Mouse (Mus musculus) hindbrain, postnatal 0 days (tissue): ENCODE data around the gene Slc36a1. TPM values are rescaled to one million over a fixed set of nuclear protein-coding genes. Genes with fewer than 3 reads are reported as not detected.

Source experiments
- ATAC-seq: fragments of 200-750 bp; cut with Nextera tagmentation; 2 replicates; pipeline ENCODE4 v1.8.0; 2017; ENCODE audit warnings: mild to moderate bottlenecking, moderate TSS enrichment, moderate library complexity
- DNase-seq: peaks from one replicate; pipeline ENCODE4 v3.0.0-alpha.2; 2015; ENCODE audit warnings: low spot score
- H3K27ac ChIP-seq: fragments of 300-500 bp; sonication (generic); 2 replicates; pipeline ENCODE4 v1.5.1; 2014; ENCODE audit warnings: mild to moderate bottlenecking
- H3K27me3 ChIP-seq: fragments of 300-500 bp; sonication (generic); 2 replicates; pipeline ENCODE4 v1.6.1; 2014; ENCODE audit warnings: low read length, mixed read lengths; ENCODE audit not compliant: insufficient read depth
- H3K36me3 ChIP-seq: fragments of 300-500 bp; sonication (generic); 2 replicates; pipeline ENCODE4 v1.6.1; 2014; ENCODE audit warnings: low read length, mixed read lengths; ENCODE audit not compliant: insufficient read depth
- H3K4me1 ChIP-seq: fragments of 300-500 bp; sonication (generic); 2 replicates; pipeline ENCODE4 v1.6.1; 2014; ENCODE audit warnings: antibody characterized with exemption, low read length, mixed read lengths; ENCODE audit not compliant: insufficient read depth
- H3K4me2 ChIP-seq: fragments of 300-500 bp; sonication (generic); 2 replicates; pipeline ENCODE4 v1.6.1; 2014; ENCODE audit warnings: low read depth, mild to moderate bottlenecking, low read length, moderate library complexity, mixed read lengths
- H3K4me3 ChIP-seq: fragments of 300-500 bp; sonication (generic); 2 replicates; pipeline ENCODE4 v1.5.1; 2014; ENCODE audit warnings: low read length
- H3K9ac ChIP-seq: fragments of 300-500 bp; sonication (generic); replicated peaks from 2 replicates; pipeline ENCODE4 v1.6.1; 2014; ENCODE audit warnings: mild to moderate bottlenecking, low read length, moderate library complexity, mixed read lengths
- H3K9me3 ChIP-seq: fragments of 300-500 bp; sonication (generic); 2 replicates; pipeline ENCODE4 v1.6.1; 2016; ENCODE audit warnings: low read length, mixed read lengths
- CTCF ChIP-seq: IDR thresholded peaks from 2 replicates; pipeline ENCODE4 v1.5.1; 2016; ENCODE audit warnings: antibody characterized with exemption, control low read depth, low read depth
- WGBS: fragments of 180-500 bp; shearing (Covaris S2); extraction: QIAGEN DNeasy Blood & Tissue Kit; methylation state at CpG from one replicate; pipeline ENCODE4 v1.1.7; 2014; 5-methylcytosine and 5-hydroxymethylcytosine counted together
- polyA plus RNA-seq: library from polyadenylated mRNA; unstranded; fragments of >200 nt; fragmentation: Nextera tagmentation; extraction: Ambion mirVana; gene quantifications from 2 replicates; pipeline ENCODE4 v1.2.1, GENCODE M21; 2015
- total RNA-seq: library from RNA; depleted of rRNA; stranded (reverse); fragments of >200 nt; gene quantifications from 2 replicates; pipeline ENCODE4 v1.2.3, GENCODE M21; 2014; rRNA removed

Slc36a1 gene
- total RNA-seq (35.0 and 37.3 TPM in 2 replicates), polyA plus RNA-seq (3.8 TPM in 2 replicates)

DNA sequence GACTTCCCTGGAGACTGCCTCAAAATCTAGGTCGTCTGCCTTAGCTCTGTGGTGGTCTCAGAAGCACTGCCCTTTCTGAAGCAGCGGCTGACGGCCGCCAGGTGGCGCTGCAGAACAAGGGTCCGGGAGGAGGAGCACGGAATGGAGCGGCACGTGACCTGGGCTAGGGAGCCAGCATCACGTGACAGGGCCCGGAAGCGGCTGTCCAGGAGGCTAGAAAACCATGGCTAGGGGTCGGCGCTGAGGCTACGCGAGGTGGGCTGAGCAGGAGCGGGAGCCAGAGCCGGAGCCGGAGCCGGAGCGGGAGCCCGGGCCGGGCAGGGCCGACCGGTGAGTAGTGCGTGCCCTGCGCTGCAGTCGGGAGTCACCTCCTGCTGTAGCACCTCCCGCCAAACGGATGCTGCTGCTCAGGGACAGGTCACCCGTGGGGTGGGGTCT is at the start of gene Slc36a1:
TSS of gene Slc36a1 (plus strand) at position 192 of the 438 bp plus-strand sequence.
- Histone ChIP-seq H3K4me3 (peak within 1 kb of the TSS; percentile 79), H3K4me1 (peaks cover 17% of the 10 kb centered on the region), H3K27me3 (no peaks in the 10 kb centered on the region), H3K36me3 (no peaks in the 10 kb centered on the region), H3K9me3 (no peaks in the 10 kb centered on the region), H3K4me2 (peak within 1 kb of the TSS; percentile 99), H3K9ac (peak within 1 kb of the TSS; percentile 73), H3K27ac (peak within 1 kb of the TSS; percentile 75; the same call in 1 of the 2 replicates)
- DNase-seq, result peak; percentile 97
- peak; percentile 99 for TF ChIP-seq CTCF
- under 1% methylated on average over 31 of the region's 31 CpGs for WGBS
- peak; percentile 94 for ATAC-seq

DNA sequence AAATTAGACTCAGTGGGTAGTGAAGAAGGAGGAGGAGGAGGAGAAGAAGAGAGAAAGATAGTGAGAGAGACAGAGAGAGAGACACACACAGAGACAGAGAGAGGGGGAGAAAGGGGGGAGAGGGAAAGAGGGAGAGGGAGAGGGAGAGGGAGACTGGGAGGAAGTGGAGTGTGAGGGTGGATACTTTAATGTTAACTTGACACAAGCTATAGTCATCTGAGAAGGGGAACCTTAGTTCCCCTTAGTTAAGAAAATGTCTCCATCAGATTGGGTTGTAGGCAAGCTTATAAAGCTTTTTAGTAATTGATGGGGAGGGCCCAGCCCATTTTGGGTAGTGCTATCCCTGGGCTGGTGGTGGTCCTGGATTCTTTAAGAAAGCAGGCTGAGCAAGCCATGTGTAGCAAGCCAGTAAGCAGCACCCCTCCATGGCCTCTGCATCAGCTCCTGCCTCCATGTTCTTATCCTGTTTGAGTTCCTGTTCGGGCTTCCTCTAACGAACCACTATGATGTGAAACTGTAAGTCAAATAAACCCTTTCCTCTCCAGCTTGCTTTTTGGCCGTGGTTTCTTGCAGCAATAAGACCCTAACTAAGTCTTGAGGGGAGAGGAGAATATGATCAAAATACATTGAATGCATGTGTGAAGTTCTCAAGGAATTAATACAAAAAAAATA is 49.6 kb upstream of the Slc36a1 start:
- Histone ChIP-seq H3K36me3 (no peaks in the 10 kb centered on the region), H3K4me3 (no peak overlapping the region), H3K9me3 (no peaks in the 10 kb centered on the region), H3K4me2 (no peak overlapping the region), H3K9ac (no peak overlapping the region), H3K27me3 (no peaks in the 10 kb centered on the region), H3K27ac (no peak overlapping the region), H3K4me1 (no peaks in the 10 kb centered on the region)
- no peak for ATAC-seq
- DNase-seq, result no peak
- 68% methylated on average over 3 of the region's 3 CpGs for WGBS
- no peak for TF ChIP-seq CTCF

DNA sequence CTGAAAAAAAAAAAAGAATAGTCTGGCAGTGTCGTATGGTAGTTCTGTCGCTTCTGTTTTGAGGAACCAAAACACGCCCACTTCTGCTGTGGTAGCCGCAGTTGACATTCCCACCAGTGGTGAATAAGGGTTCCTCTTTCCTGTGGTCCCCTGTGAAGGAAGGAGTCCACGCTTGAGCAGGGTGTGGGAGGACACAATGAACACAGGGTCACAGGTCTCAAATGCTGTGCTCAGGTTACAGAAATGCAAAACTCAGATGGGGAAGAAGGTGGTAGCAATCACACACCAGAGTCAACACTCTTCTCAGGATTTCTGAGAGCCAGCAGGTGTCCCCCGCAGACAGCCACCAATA is 49.1 kb upstream of the Slc36a1 start:
- Histone ChIP-seq H3K36me3 (no peaks in the 10 kb centered on the region), H3K4me1 (no peaks in the 10 kb centered on the region), H3K9me3 (no peaks in the 10 kb centered on the region), H3K9ac (no peak overlapping the region), H3K27ac (no peak overlapping the region), H3K4me3 (no peak overlapping the region), H3K27me3 (no peaks in the 10 kb centered on the region), H3K4me2 (no peak overlapping the region)
- no peak for ATAC-seq
- no peak for TF ChIP-seq CTCF
- 78% methylated on average over 6 of the region's 6 CpGs for WGBS
- no peak for DNase-seq

DNA sequence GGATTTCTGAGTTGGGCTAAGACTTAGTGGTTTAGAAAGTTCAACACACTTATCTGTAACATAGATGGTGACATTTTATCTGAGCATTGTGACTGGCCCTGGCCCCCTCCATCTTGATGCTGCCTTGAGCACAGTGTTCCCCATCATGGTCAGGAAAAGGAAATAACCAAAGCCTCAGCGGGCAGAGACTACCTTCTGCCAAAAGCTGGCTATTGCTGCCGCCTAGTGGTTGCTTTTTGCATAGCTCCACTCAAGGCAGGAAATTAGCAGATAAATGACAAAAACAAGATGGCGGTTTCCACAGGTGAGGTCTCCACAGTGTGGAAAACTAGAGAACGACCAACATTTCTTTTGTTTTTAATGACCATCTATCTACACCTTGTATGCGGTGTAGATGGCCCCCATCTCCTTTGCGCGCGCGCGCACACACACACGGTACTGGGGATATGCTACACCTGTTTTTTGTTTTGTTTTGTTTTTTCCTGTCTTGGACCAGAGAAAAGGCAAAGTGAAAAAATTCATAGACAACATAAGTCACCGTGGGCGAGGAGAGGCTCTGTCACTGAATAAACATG is 45.3 kb upstream of the Slc36a1 start:
- H3K27ac ChIP-seq, result no peak overlapping the region
- H3K9ac ChIP-seq, result no peak overlapping the region
- peak; percentile 93 for TF ChIP-seq CTCF
- no peaks in the 10 kb centered on the region for H3K4me1 ChIP-seq
- no peaks in the 10 kb centered on the region for H3K36me3 ChIP-seq
- H3K27me3 ChIP-seq, result no peaks in the 10 kb centered on the region
- H3K9me3 ChIP-seq, result no peaks in the 10 kb centered on the region
- 53% methylated on average over 13 of the region's 13 CpGs for WGBS
- DNase-seq (peak; percentile 88), ATAC-seq (peak; percentile 53; the same call in 1 of the 2 replicates)
- H3K4me3 ChIP-seq, result no peak overlapping the region
- H3K4me2 ChIP-seq, result no peak overlapping the region

DNA sequence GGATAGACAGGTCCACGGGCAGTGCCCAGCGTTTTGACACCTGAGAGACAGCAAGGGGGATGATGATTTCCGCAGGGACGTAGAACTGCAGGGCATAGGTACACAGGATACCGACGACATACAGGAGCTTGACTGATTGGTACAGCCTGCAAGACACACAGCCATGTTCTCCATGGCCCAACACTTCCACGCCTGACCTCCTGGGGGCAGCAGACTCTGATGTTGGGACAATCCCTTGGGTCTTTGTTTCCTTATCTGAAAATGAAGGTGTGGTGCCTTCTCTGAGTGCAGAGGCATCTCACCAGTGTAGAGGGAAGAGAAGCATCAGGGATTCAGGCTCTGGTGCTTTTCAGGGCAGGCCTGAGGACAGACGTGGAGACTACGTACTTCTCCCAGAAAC is 41.5 kb upstream of the Slc36a1 start:
- Histone ChIP-seq H3K27ac (no peak overlapping the region), H3K36me3 (no peaks in the 10 kb centered on the region), H3K27me3 (no peaks in the 10 kb centered on the region), H3K4me3 (no peak overlapping the region), H3K9ac (no peak overlapping the region), H3K4me2 (no peak overlapping the region), H3K4me1 (no peaks in the 10 kb centered on the region), H3K9me3 (no peaks in the 10 kb centered on the region)
- 54% methylated on average over 9 of the region's 9 CpGs for WGBS
- DNase-seq (peak; percentile 16), ATAC-seq (no peak)
- peak; percentile 63 for TF ChIP-seq CTCF

DNA sequence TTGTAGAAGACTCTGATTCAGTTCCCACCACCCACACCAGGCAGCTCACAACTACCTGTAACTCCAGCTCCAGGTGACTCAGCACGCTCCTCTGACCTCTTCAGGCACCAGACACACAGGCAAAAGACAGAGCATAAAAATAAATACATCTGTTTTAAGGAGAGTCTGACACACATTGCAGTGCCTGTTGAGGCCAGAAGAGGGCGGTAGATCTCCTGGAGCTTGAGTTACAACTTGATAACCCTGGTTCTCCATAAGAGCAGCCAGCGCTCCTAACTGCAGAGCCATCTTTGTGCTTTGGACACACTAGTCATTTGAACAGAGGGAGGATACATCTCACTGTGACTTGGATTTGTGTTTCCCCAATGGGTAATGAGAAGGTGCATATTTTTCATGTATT is 39.4 kb upstream of the Slc36a1 start:
- peak; percentile 68 for TF ChIP-seq CTCF
- H3K27me3 ChIP-seq, result no peaks in the 10 kb centered on the region
- 49% methylated on average over 3 of the region's 3 CpGs for WGBS
- no peaks in the 10 kb centered on the region for H3K36me3 ChIP-seq
- DNase-seq, result peak; percentile 30
- H3K9ac ChIP-seq, result no peak overlapping the region
- no peaks in the 10 kb centered on the region for H3K4me1 ChIP-seq
- H3K9me3 ChIP-seq, result no peaks in the 10 kb centered on the region
- no peak for ATAC-seq
- no peak overlapping the region for H3K4me3 ChIP-seq
- H3K27ac ChIP-seq, result no peak overlapping the region
- no peak overlapping the region for H3K4me2 ChIP-seq

DNA sequence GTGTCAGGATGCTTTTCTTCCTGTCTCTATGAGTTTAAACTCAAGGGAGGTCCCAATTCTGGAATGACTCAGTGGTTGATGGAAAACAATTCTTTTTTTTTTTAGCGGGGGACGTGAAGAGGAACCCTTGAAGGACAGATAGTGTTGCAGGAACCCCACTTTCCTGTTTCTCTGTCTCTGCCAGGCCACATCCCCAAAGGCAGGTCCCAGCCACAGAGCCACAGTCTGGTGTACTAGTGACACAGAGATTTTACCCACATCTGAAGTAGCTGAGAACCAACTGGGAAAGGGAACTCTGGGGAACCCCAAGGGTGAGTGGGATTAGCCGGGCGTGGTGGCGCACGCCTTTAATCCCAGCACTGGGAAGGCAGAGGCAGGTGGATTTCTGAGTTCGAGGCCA is 38.4 kb upstream of the Slc36a1 start:
- 94% methylated on average over 6 of the region's 7 CpGs for WGBS
- Histone ChIP-seq H3K36me3 (no peaks in the 10 kb centered on the region), H3K4me2 (no peak overlapping the region), H3K9ac (no peak overlapping the region), H3K9me3 (no peaks in the 10 kb centered on the region), H3K27ac (no peak overlapping the region), H3K4me1 (no peaks in the 10 kb centered on the region), H3K27me3 (no peaks in the 10 kb centered on the region), H3K4me3 (no peak overlapping the region)
- no peak for TF ChIP-seq CTCF
- no peak for DNase-seq
- ATAC-seq, result no peak
